Comparison of ENCODE assay signal across 8 mouse cellular contexts in the genomic region with DNA sequence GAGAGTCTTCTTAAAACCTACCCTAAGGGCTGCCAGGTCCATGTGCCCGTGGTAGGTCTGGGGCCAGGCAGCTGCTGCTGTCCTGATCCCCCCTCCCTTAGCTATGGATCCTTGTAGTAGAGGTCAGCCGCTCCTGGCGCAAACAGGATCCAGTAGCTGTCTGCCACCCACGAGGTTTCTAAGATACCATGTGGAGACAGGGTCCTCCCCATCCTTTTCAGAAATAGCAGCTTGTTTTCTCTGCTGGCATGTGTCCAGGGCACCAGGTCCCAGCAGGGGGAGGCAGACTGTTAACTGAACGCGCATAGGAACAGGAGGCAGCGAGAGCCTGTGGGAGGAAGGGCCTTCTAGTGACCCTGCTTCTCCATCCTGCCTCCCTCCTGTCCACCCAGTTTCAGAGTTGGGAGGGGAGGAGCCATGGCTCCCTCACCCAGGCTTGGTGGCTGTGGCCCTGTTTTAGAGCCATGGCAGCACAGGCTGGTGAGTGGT. TPM values are rescaled to one million over a fixed set of nuclear protein-coding genes. Genes with fewer than 3 reads are reported as not detected.
DNase-seq lines count a peak whose midpoint lies in the region; ATAC-seq and TF ChIP-seq lines count a peak whose summit lies in the region.

No protein-coding gene starts in this region.

- H3K4me2 ChIP-seq in lung, postnatal 0 days (replicated peaks; ENCODE audit: low read depth, low read length), result no peak overlapping the region
- H3K4me2 ChIP-seq in embryonic facial prominence, embryonic 13.5 days, result no peak overlapping the region
- no peak overlapping the region for H3K4me2 ChIP-seq in heart, embryonic 15.5 days
- H3K4me2 ChIP-seq in liver, embryonic 15.5 days, result no peak overlapping the region

- ATAC-seq in lung, postnatal 0 days, result peak; percentile 74
- ATAC-seq in embryonic facial prominence, embryonic 13.5 days (ENCODE audit: insufficient number of reproducible peaks, insufficient read depth, low FRiP score, low TSS enrichment, low read depth), result 0 out of 2 replicates have a peak, but pooled peaks have one; percentile 21
- ATAC-seq in heart, embryonic 15.5 days (replicated peaks; ENCODE audit: insufficient number of reproducible peaks, insufficient read depth, low FRiP score, low read depth), result peak; percentile 79
- ATAC-seq in liver, embryonic 15.5 days (ENCODE audit: insufficient read depth), result peak; percentile 35

- peak; percentile 56 for TF ChIP-seq CTCF in lung, postnatal 0 days (IDR thresholded peaks at IDR 0.05)
- no peak for TF ChIP-seq CTCF in lung, adult 2 months (IDR thresholded peaks at IDR 0.05; ENCODE audit: insufficient read depth, low read length)

- H3K27me3 ChIP-seq in lung, postnatal 0 days (replicated peaks; ENCODE audit: insufficient read depth, low read length), result no peaks in the 10 kb centered on the region
- H3K27me3 ChIP-seq in embryonic facial prominence, embryonic 13.5 days, result no peaks in the 10 kb centered on the region
- H3K27me3 ChIP-seq in heart, embryonic 15.5 days, result no peaks in the 10 kb centered on the region
- H3K27me3 ChIP-seq in liver, embryonic 15.5 days, result no peaks in the 10 kb centered on the region

- TF ChIP-seq EP300 in lung, postnatal 0 days (IDR thresholded peaks at IDR 0.05), result no peak

- peak; percentile 67 for DNase-seq in lung, postnatal 0 days (ENCODE audit: low spot score)
- no peak for DNase-seq in lung, adult 2 months
- peak; percentile 70 to 72 for DNase-seq in kidney, postnatal 25 days
- peak; percentile 93 for DNase-seq in retina, postnatal 1 day
- DNase-seq in T-cell, adult 2 months (ENCODE audit: low spot score), result no peak

- H3K4me3 ChIP-seq in lung, postnatal 0 days (ENCODE audit: low read depth, low read length), result no peak overlapping the region
- no peak overlapping the region for H3K4me3 ChIP-seq in lung, adult 2 months (replicated peaks; ENCODE audit: extremely low read depth, low read depth, low read length)
- no peak overlapping the region for H3K4me3 ChIP-seq in embryonic facial prominence, embryonic 13.5 days
- H3K4me3 ChIP-seq in heart, embryonic 15.5 days, result no peak overlapping the region
- no peak overlapping the region for H3K4me3 ChIP-seq in liver, embryonic 15.5 days (replicated peaks)

- WGBS in lung, postnatal 0 days, result 28% methylated on average over 7 of the region's 7 CpGs
- 23% methylated on average over 7 of the region's 7 CpGs for WGBS in lung, adult 2 months
- 27% methylated on average over 7 of the region's 7 CpGs for WGBS in embryonic facial prominence, embryonic 13.5 days
- WGBS in heart, embryonic 15.5 days, result 13% methylated on average over 7 of the region's 7 CpGs
- WGBS in liver, embryonic 15.5 days (ENCODE audit: insufficient replicate concordance), result 51% methylated on average over 7 of the region's 7 CpGs

- H3K4me1 ChIP-seq in lung, postnatal 0 days (ENCODE audit: insufficient read depth, low read depth, low read length), result no peaks in the 10 kb centered on the region
- H3K4me1 ChIP-seq in lung, adult 2 months (ENCODE audit: control insufficient read depth, insufficient read depth, low read length), result no peaks in the 10 kb centered on the region
- peaks cover 16% of the 10 kb centered on the region for H3K4me1 ChIP-seq in embryonic facial prominence, embryonic 13.5 days
- peaks cover 19% of the 10 kb centered on the region for H3K4me1 ChIP-seq in heart, embryonic 15.5 days (replicated peaks)
- peaks cover 13% of the 10 kb centered on the region for H3K4me1 ChIP-seq in liver, embryonic 15.5 days (replicated peaks)

- H3K27ac ChIP-seq in lung, postnatal 0 days (ENCODE audit: low read length), result no peak overlapping the region
- peak overlapping the region; percentile 72 for H3K27ac ChIP-seq in embryonic facial prominence, embryonic 13.5 days
- peak overlapping the region; percentile 70 for H3K27ac ChIP-seq in heart, embryonic 15.5 days
- H3K27ac ChIP-seq in liver, embryonic 15.5 days (replicated peaks), result 0 out of 2 replicates have a peak overlapping the region, but pooled peaks have one; percentile 38

- H3K9ac ChIP-seq in lung, postnatal 0 days (replicated peaks; ENCODE audit: low read depth), result no peak overlapping the region
- H3K9ac ChIP-seq in embryonic facial prominence, embryonic 13.5 days, result peak overlapping the region; percentile 55; the same call in 1 of the 2 replicates
- no peak overlapping the region for H3K9ac ChIP-seq in heart, embryonic 15.5 days
- H3K9ac ChIP-seq in liver, embryonic 15.5 days, result no peak overlapping the region

- no peaks in the 10 kb centered on the region for H3K9me3 ChIP-seq in lung, postnatal 0 days (ENCODE audit: low read length)
- no peaks in the 10 kb centered on the region for H3K9me3 ChIP-seq in embryonic facial prominence, embryonic 13.5 days
- no peaks in the 10 kb centered on the region for H3K9me3 ChIP-seq in heart, embryonic 15.5 days (replicated peaks)
- H3K9me3 ChIP-seq in liver, embryonic 15.5 days (replicated peaks), result no peaks in the 10 kb centered on the region

- no peak for TF ChIP-seq POLR2A in lung, adult 2 months (IDR thresholded peaks at IDR 0.05; ENCODE audit: borderline replicate concordance, extremely low read depth, low read depth, low read length)

- H3K36me3 ChIP-seq in lung, postnatal 0 days (ENCODE audit: insufficient read depth, low read length), result peaks cover 9% of the 10 kb centered on the region; the same call in 1 of the 2 replicates
- H3K36me3 ChIP-seq in embryonic facial prominence, embryonic 13.5 days, result peaks cover 55% of the 10 kb centered on the region
- H3K36me3 ChIP-seq in heart, embryonic 15.5 days, result peaks cover 37% of the 10 kb centered on the region
- H3K36me3 ChIP-seq in liver, embryonic 15.5 days (replicated peaks), result peaks cover 46% of the 10 kb centered on the region

RNA-seq across cellular contexts. Expression of gene Rnf114, which starts 16.2 kb away (rescaled TPM):
- polyA plus RNA-seq in lung, postnatal 0 days (2015; fragmentation: Nextera tagmentation; extraction: Ambion mirVana), result 111 and 119 TPM in 2 replicates
- 87.2 and 122 TPM in 2 replicates for polyA plus RNA-seq in lung, adult 2 months (2012; rRNA removed)
- polyA plus RNA-seq in embryonic facial prominence, embryonic 13.5 days (2015; fragmentation: Nextera tagmentation; extraction: Ambion mirVana), result 88.4 and 91.9 TPM in 2 replicates
- 57.9 and 73.0 TPM in 2 replicates for polyA plus RNA-seq in heart, embryonic 15.5 days (2015; fragmentation: Nextera tagmentation; extraction: Ambion mirVana)
- 35.3 and 38.2 TPM in 2 replicates for polyA plus RNA-seq in liver, embryonic 15.5 days (2015; fragmentation: Nextera tagmentation; extraction: Ambion mirVana)

RNA-seq across cellular contexts. Expression of gene Spata2, which starts 16.4 kb away (rescaled TPM):
- polyA plus RNA-seq in lung, postnatal 0 days (2015; fragmentation: Nextera tagmentation; extraction: Ambion mirVana), result 8.7 and 8.9 TPM in 2 replicates
- polyA plus RNA-seq in lung, adult 2 months (2012; rRNA removed), result 23.3 and 23.5 TPM in 2 replicates
- polyA plus RNA-seq in embryonic facial prominence, embryonic 13.5 days (2015; fragmentation: Nextera tagmentation; extraction: Ambion mirVana), result 15.4 TPM in 2 replicates
- 13.8 and 14.9 TPM in 2 replicates for polyA plus RNA-seq in heart, embryonic 15.5 days (2015; fragmentation: Nextera tagmentation; extraction: Ambion mirVana)
- 8.1 and 8.3 TPM in 2 replicates for polyA plus RNA-seq in liver, embryonic 15.5 days (2015; fragmentation: Nextera tagmentation; extraction: Ambion mirVana)

RNA-seq across cellular contexts. Expression of gene Slc9a8, which starts 54.7 kb away (rescaled TPM):
- 9.2 and 9.8 TPM in 2 replicates for polyA plus RNA-seq in lung, postnatal 0 days (2015; fragmentation: Nextera tagmentation; extraction: Ambion mirVana)
- 32.0 and 41.7 TPM in 2 replicates for polyA plus RNA-seq in lung, adult 2 months (2012; rRNA removed)
- 21.7 and 22.5 TPM in 2 replicates for polyA plus RNA-seq in embryonic facial prominence, embryonic 13.5 days (2015; fragmentation: Nextera tagmentation; extraction: Ambion mirVana)
- 14.9 and 21.5 TPM in 2 replicates for polyA plus RNA-seq in heart, embryonic 15.5 days (2015; fragmentation: Nextera tagmentation; extraction: Ambion mirVana)
- 12.7 and 15.2 TPM in 2 replicates for polyA plus RNA-seq in liver, embryonic 15.5 days (2015; fragmentation: Nextera tagmentation; extraction: Ambion mirVana)

Comparison
In these comparisons a context has a peak if more than half of its experiments do, and no peak if none do; other contexts are left out.
1. DNase-seq: peak in lung, postnatal 0 days (single experiment), kidney, postnatal 25 days (2 of 2) and retina, postnatal 1 day (single experiment); none in lung, adult 2 months (single experiment) and T-cell, adult 2 months (single experiment).
2. ATAC-seq: peak in every context shown above with its lines; median percentile 79 in heart, embryonic 15.5 days; 74 in lung, postnatal 0 days; 35 in liver, embryonic 15.5 days; 21 in embryonic facial prominence, embryonic 13.5 days.